Mouse (Mus musculus): ENCODE measurements around the gene Gramd1b.

Gene Gramd1b

DNA sequence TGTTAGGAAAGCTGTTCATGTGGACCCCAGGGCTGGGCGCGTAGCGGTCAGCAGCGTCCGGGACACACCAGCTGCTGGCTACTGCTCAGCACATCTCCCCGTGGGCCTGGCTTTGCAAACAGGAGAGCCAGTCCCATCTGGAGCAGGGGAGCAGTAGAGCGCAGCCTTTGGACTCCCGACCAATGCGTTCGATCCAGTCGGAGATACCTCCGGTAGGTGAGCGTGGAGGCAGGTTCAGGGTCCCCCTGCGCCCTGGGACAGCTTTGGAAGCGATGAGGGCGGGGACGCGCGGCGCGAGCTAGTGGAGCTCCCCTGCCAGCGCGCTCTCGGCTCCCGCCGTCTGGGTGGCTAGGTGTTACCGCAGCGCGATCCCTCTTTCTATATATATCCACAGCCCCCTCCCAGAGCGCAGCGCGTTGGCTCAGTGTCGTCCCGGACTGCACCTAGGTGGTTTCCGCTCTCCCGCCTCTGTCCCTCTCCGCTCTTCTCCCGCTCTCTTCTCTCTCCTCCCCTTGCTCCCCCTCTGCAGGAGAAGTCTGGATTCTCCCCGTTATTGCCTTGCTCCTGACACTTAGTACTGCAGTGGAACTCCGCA is at the start of gene Gramd1b:
Gene Gramd1b, minus strand, starts transcription at position 357 of the 595 bp plus-strand sequence.
- peak; percentile 62 for DNase-seq

- DNase-seq = no peak
Measured at GRCm38 (mm10) chr9:40578726-40579625, 47.8 kb upstream of the Gramd1b start.

DNA sequence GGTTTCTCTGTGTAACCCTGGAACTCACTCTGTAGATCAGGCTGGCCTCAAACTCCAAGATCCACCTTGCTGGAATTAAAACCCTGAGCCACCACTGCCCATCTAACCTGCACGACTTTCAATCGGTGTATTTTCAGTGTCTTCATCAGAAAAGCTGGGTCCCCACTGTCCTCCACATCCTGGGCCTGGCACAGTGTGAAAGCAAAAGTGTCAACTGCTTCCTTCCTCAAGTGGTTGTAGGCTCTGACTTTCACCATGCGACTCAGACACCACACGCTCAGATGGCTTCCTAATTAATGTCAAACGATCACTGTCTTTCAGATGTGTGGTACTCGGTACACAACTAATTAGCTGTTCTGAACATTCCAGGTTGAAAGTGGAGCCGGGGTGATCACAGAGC is 45.9 kb upstream of the Gramd1b start:
- DNase-seq = no peak

GRCm38 (mm10) chr9:40575053-40575985 is 44.1 kb upstream of the Gramd1b start:
- DNase-seq = peak; percentile 13

DNA sequence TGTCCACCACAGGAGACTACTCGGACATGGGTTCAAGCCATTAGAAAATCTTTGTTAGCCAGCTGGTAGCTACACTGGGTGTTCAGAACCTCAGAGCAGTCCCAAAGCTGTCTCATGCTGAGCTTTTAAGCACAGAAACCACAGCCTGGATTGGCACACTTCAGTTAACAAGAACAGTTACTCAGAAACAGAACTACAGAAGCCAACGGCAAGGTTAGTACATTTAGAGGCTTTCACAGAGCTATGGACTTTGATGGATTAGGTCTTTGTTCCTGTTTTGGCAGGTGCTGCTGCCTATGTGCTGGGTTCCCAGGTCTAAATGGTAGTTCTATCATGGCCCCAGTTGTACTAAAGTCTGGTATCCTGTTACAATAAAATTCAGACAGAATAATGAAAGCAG is 40.1 kb upstream of the Gramd1b start:
- no peak for DNase-seq

DNA sequence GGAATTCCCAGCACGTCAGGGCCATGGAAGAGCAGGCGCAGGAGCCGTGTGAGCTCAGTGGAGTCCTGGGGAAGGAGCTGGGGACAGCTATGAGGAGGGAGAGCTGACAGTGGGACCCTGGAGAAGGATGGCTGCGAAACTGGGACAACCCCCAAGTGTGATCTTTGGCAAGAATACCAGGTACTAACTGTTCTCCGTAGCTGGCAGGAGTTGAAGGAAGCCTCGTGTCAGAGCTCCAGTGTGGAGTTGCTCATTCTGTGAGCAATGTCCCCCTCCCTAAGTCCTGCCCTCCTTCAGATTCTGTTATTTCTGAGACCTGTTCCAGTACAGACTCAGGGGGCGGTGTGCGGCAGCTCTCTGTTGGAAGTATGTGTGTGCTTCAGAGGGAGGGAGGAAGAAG is 36.9 kb upstream of the Gramd1b start:
- DNase-seq = no peak

DNA sequence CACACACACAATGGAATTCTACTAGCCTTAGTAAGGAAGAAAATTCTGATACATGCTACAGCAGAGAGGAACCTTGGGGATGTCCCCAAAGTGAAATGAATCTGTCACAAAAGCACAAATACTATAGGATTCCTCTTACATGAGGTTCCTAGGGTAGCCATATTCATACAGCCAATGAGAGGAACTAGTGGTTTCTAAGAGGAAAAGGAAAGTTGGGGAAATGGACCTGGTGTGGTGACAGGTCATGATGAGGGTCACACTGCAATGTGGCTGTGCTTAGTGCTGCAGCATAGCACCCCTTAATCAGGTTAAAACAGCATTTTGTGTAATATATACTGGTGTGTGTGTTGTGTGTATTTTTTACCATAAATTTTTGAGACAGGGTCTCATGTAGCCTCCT is 32.6 kb upstream of the Gramd1b start:
- DNase-seq = no peak

DNA sequence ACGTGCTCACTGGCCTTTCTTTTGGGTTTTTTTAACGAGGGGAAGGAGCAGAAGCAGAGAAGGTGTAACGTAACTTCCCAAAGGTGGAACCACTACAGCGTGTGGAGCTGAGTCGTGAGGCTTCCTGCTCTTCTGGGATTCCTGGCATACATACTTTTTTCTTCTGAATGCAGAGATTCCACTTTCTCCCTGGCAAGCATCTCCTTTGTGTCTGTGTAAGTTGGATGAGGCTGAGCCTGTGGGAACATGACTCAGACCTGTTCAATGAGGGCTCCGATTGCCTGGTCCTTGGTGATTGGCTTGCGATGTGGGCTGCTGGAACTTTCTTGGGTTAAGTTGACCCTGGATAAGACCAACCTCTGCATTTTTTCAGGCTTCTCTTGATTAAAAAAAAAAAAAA is 28.5 kb upstream of the Gramd1b start:
- DNase-seq = no peak

GRCm38 (mm10) chr9:40557796-40558195 is 26.6 kb upstream of the Gramd1b start:
- no peak for DNase-seq

DNA sequence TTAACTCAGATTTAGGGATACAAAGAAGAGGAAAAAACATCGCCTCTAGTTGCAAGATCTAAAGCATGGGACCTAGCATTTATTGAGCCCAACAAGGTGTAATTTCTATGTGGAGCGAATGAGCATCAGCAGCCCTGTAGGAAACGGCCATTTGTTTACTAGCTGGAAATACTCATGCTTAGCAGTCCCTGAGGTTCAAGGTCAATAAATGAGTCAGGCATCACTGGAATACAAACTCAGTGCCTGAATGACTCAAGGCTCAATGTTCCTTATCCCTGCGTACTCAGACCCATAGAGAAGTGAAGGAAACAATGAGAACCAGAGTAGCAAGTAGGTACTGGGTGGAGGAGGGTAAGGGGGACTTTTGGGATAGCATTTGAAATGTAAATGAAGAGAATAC is 25.2 kb upstream of the Gramd1b start:
- no peak for DNase-seq

DNA sequence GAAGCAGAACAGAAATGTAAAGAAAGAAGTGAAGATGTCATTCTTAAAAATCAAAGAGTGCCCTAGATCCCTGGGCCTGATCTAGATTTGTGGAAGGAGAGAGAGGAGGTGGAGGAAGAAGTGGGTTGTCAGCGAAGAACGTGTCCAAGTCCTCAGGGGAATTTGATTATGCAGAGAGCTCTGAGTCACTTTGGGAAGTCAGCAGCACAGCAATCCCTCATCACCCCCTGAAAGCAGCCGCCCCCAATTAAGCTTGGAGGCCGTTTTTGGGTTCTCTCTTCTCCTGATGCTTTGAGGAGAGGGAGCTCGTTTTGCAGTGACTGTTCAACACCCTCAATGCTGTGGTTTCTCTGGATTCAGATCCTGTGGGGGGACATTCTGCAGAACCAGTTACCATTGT is 24.1 kb upstream of the Gramd1b start:
- no peak for DNase-seq

- DNase-seq = no peak
Measured at GRCm38 (mm10) chr9:40547876-40548275, 16.7 kb upstream of the Gramd1b start.

DNA sequence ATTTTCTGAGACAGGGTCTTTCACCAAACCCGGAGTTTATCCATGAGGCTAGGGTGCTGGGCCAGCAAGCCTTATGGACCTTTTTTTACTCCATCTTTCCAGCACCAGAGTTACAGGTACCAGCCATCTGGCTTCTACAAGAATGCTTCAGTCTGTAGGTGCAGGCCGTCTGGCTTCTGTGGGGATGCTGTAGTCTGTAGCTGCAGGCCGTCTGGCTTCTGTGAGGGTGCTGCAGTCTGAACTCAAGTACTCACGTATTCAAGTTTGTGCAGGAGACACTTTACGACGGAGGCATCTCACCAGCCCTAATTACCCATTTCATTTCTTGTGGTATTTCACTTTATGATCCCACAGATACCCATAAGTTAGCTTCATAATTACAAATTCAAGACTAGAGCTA is 14.0 kb upstream of the Gramd1b start:
- no peak for DNase-seq

DNA sequence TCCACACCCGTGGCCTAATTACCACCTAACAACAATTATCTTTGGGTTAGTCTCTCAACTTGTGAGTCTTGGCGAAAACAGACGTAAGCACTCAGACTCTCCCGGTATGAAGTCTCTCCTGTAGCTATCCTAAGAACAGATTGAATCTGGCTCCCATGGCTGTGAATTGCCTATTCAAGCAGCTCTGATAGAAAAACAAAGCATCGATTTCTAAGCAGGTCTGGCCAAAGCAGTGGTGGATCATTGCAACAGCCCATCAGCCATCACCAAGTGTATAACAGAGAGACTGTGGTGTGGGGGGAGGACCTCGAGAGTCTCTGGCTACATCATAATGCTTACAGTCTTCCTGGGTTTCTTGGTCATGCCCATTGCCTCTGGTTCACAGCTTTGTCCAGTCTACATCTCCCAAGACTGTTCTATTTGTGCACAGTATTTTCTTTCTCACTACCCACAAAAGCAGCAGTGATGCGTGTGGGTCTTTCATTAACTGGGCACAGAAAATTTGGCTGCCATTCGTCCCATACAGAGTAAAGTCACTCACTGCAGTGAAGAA is 8.5 kb upstream of the Gramd1b start:
- no peak for DNase-seq

DNA sequence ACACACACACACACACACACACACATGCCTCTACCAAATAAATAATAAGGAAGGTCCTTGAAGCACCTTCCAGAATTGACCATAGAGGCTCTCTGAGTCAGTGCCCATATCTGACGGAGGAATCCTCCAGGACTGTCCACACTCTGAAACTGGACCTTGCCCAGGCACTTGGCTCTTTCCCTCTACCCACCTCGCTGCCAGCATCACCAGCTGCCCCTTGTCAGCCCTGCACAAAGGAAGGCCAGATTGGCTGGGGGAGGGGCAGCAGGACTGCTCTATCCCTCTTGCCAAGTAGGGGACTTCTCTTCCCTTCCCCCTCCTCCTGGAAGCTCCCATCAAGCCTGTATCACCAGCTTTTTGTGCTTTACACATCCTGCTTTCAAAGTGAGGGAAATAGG is 6.5 kb upstream of the Gramd1b start:
- peak; percentile 32 for DNase-seq

DNA sequence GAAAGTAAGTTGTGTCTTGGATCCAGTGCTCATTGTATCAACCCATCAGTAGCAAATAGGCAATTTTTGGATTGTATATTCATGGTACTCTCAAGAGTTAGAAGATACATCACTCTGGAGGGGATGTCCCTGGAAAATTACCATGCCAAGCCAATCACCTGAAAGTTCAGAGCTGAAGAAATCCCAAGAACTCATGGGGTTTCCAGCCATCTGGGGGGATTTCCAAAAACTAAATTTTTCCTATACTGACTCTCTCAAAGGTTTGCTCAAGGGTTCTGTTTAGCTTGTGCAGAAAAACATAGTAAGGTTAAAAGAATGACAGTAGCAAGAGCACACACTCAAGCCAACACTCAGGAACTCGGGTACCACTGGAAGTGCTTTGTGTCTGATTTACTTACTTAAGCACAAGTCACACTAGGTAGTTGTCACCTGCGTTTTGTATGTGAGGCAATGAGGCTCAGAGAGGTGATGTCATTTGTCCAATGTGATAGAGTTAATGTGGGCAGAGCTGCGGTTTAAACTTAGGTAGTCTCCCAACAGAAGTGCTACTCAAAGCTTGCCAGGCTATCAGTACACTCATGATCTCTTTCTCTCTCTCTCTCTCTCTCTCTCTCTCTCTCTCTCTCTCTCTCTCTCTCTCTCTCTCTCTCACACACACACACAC is 6.0 kb upstream of the Gramd1b start:
- DNase-seq = no peak

DNA sequence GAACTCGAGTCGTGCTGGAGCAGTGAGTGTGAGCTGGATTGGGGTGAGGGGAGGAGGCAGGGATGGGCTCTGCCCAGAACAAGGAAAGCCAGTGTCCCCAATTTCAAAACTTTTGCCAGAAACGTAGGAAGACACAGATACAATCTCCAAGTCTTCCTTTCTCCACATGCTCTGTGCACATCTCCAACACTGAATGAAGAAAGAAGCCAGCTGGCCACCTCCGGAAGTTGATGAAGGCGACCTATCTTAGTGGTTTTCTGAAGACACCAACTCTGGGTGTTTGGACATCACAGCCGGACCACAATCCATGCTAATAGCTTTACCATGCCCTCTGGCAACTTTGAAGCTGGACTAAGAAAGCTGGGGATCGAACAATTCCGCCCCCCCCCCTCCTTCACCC is 647 bp downstream of the Gramd1b start:
- no peak for DNase-seq

DNA sequence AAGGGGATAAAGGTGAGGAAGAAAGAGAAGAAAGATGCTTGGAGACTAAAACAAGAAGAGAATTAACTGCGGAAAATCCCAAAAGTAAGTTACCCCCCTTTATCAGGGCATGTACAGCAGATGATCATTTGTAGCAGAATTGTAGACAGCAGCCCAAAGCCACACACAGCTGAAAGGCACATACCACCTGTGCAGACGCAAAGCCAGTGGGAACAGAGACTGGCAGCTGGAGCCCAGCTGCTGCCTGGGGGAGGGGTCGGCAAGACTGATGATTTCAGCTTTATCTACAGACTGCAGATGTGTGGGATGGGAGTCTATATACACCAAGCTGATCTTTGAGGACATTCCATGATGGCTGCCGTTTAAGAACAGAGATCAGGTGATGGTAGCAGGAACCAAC is 2.5 kb downstream of the Gramd1b start:
- DNase-seq = no peak

DNA sequence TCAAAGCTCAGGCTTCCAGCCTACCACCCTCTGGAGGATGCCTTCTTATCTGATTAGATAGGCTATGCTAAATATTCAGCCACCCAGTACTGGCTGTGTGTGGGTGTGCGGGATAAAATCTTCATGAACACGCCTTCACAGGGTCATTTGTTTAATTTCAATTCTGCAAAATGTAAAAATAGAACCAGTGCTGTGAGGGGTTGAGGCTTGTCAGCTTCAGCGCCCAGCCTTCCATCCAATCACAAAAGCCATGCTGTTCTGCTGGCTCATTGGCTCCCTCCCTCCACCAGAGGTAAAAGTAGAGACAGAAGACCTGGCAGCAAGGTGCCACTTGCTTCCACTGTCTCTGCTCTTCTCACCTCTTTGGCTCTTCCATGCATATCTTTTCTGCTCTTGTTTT is 4.3 kb downstream of the Gramd1b start:
- DNase-seq = no peak

DNA sequence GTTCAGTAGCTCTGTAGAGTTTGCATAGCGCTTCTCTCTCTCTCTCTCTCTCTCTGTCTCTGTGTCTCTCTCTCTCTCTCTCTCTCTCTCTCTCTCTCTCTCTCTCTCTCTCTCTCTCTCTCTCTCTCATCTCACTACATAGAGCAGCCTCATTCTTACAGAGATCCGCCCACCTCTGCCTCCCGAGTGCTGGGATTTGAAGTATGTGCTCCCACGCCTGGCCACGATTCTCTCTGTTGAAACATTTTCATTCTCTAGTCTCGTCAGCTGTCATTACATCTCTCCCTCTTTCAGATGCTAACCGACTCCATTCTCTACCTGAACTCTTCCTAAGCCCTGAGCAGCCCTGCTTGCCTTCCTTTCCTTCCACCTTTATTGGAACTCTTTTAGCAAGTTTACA is 9.0 kb downstream of the Gramd1b start:
- no peak for DNase-seq

DNA sequence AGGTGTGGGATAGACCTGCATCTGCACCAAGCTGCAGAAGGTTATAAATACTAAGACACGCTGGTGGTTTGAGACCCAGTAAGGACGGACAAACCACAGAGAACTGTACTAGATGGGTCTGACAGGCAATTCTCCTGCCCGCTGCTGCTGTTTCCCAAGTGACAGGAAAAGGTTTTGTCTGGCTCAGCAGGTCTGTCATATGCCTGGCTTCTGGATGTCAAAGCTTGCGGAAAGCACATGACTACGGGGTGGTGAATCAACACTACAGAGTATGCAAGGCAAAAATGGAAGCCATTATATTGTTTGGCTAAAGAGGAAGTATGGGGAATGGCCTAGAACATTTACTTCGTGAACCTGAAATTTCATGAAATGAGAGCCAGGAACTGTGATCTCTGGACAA is 10.1 kb downstream of the Gramd1b start:
- no peak for DNase-seq

- DNase-seq = no peak
Measured at GRCm38 (mm10) chr9:40519294-40519693, 11.9 kb downstream of the Gramd1b start.

DNA sequence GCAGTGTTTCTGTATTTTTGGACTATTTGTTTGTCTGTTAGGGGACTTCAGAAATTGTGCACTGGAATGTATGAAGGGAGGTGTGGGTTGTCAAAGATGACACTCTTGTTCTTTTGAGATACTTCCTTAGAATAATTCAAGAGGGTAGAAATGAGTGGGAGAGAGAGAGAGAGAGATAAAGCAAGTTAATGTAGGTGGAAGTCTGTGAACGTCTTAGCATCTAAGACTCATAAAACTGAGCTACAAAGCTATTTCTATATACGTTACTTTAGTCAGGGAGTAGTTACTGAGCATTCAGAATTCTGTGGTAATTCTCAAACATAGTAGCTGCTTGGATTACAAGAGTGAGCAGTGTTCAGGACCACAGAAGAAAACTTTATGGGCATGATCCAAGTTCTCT is 19.2 kb downstream of the Gramd1b start:
- no peak for DNase-seq

All from embryo, embryonic 11 days (tissue).